Mouse (Mus musculus) lung, embryonic 15.5 days (tissue): ENCODE measurements around the gene Dhcr24. TPM values are rescaled to one million over a fixed set of nuclear protein-coding genes. Genes with fewer than 3 reads are reported as not detected.

Source experiments
- ATAC-seq: fragments of 200-750 bp; cut with Nextera tagmentation; 2 replicates; pipeline ENCODE4 v1.8.0; 2017; ENCODE audit warnings: moderate number of reproducible peaks, borderline replicate concordance; ENCODE audit not compliant: low FRiP score, low TSS enrichment; ENCODE audit errors: extremely low read depth
- H3K27ac ChIP-seq: fragments of 300-500 bp; sonication (generic); 2 replicates; pipeline ENCODE4 v1.5.1; 2015; ENCODE audit warnings: moderate library complexity, mild to moderate bottlenecking, inconsistent platforms
- H3K27me3 ChIP-seq: fragments of 300-500 bp; sonication (generic); 2 replicates; pipeline ENCODE4 v1.6.1; 2015; ENCODE audit warnings: inconsistent platforms
- H3K36me3 ChIP-seq: fragments of 300-500 bp; sonication (generic); 2 replicates; pipeline ENCODE4 v1.6.1; 2015; ENCODE audit warnings: inconsistent platforms
- H3K4me1 ChIP-seq: fragments of 300-500 bp; sonication (generic); 2 replicates; pipeline ENCODE4 v1.6.1; 2015; ENCODE audit warnings: inconsistent platforms
- H3K4me2 ChIP-seq: fragments of 300-500 bp; sonication (generic); 2 replicates; pipeline ENCODE4 v1.6.1; 2015; ENCODE audit warnings: inconsistent platforms, mild to moderate bottlenecking, moderate library complexity
- H3K4me3 ChIP-seq: fragments of 300-500 bp; sonication (generic); 2 replicates; pipeline ENCODE4 v1.5.1; 2015; ENCODE audit warnings: mild to moderate bottlenecking, inconsistent platforms
- H3K9ac ChIP-seq: fragments of 300-500 bp; sonication (generic); 2 replicates; pipeline ENCODE4 v1.6.1; 2015; ENCODE audit warnings: inconsistent platforms
- H3K9me3 ChIP-seq: fragments of 300-500 bp; sonication (generic); 2 replicates; pipeline ENCODE4 v1.6.1; 2016; ENCODE audit warnings: inconsistent platforms
- WGBS: fragments of 180-500 bp; shearing (Covaris S2); methylation state at CpG from one replicate; pipeline ENCODE4 v1.1.7; 2015; 5-methylcytosine and 5-hydroxymethylcytosine counted together
- polyA plus RNA-seq: library from polyadenylated mRNA; unstranded; fragments of >200 nt; fragmentation: Nextera tagmentation; extraction: Ambion mirVana; gene quantifications from 2 replicates; pipeline ENCODE4 v1.2.1, GENCODE M21; 2015

Dhcr24 gene
- polyA plus RNA-seq, 1 experiment from 2014 or later: 4.6 TPM

GRCm38 (mm10) chr4:106541491-106541890 lies 19.3 kb upstream of the Dhcr24 start:
- H3K36me3 ChIP-seq: no peaks in the 10 kb centered on the region
- no peak overlapping the region for H3K4me3 ChIP-seq
- no peaks in the 10 kb centered on the region for H3K27me3 ChIP-seq
- no peak overlapping the region for H3K4me2 ChIP-seq
- no peak overlapping the region for H3K9ac ChIP-seq
- H3K27ac ChIP-seq: no peak overlapping the region
- H3K9me3 ChIP-seq: no peaks in the 10 kb centered on the region
- 38% methylated on average over 3 of the region's 3 CpGs for WGBS
- ATAC-seq: no peak
- H3K4me1 ChIP-seq: no peaks in the 10 kb centered on the region

- Histone ChIP-seq H3K4me3 (no peak overlapping the region), H3K9ac (no peak overlapping the region), H3K27me3 (no peaks in the 10 kb centered on the region), H3K36me3 (no peaks in the 10 kb centered on the region), H3K27ac (no peak overlapping the region), H3K4me2 (no peak overlapping the region), H3K4me1 (no peaks in the 10 kb centered on the region), H3K9me3 (no peaks in the 10 kb centered on the region)
- WGBS: 81% methylated on average over 2 of the region's 2 CpGs
- no peak for ATAC-seq
These were observed 18.6 kb upstream of the Dhcr24 start for GRCm38 (mm10) chr4:106542211-106542610.

GRCm38 (mm10) chr4:106545817-106546373 lies 14.9 kb upstream of the Dhcr24 start:
- Histone ChIP-seq H3K9me3 (no peaks in the 10 kb centered on the region), H3K27me3 (no peaks in the 10 kb centered on the region), H3K9ac (no peak overlapping the region), H3K4me2 (no peak overlapping the region), H3K4me3 (no peak overlapping the region), H3K27ac (no peak overlapping the region), H3K4me1 (no peaks in the 10 kb centered on the region), H3K36me3 (no peaks in the 10 kb centered on the region)
- ATAC-seq: no peak
- 36% methylated on average over 8 of the region's 8 CpGs for WGBS

GRCm38 (mm10) chr4:106546896-106547295 lies 13.9 kb upstream of the Dhcr24 start:
- Histone ChIP-seq H3K27ac (no peak overlapping the region), H3K27me3 (no peaks in the 10 kb centered on the region), H3K9me3 (no peaks in the 10 kb centered on the region), H3K4me3 (no peak overlapping the region), H3K36me3 (no peaks in the 10 kb centered on the region), H3K9ac (no peak overlapping the region), H3K4me1 (no peaks in the 10 kb centered on the region), H3K4me2 (no peak overlapping the region)
- ATAC-seq: no peak
- 67% methylated on average over 1 of the region's 1 CpGs for WGBS

GRCm38 (mm10) chr4:106548113-106548512 lies 12.7 kb upstream of the Dhcr24 start:
- Histone ChIP-seq H3K4me1 (no peaks in the 10 kb centered on the region), H3K4me2 (no peak overlapping the region), H3K27me3 (no peaks in the 10 kb centered on the region), H3K36me3 (no peaks in the 10 kb centered on the region), H3K9me3 (no peaks in the 10 kb centered on the region), H3K27ac (no peak overlapping the region), H3K9ac (no peak overlapping the region), H3K4me3 (no peak overlapping the region)
- 74% methylated on average over 3 of the region's 3 CpGs for WGBS
- ATAC-seq: no peak

DNA sequence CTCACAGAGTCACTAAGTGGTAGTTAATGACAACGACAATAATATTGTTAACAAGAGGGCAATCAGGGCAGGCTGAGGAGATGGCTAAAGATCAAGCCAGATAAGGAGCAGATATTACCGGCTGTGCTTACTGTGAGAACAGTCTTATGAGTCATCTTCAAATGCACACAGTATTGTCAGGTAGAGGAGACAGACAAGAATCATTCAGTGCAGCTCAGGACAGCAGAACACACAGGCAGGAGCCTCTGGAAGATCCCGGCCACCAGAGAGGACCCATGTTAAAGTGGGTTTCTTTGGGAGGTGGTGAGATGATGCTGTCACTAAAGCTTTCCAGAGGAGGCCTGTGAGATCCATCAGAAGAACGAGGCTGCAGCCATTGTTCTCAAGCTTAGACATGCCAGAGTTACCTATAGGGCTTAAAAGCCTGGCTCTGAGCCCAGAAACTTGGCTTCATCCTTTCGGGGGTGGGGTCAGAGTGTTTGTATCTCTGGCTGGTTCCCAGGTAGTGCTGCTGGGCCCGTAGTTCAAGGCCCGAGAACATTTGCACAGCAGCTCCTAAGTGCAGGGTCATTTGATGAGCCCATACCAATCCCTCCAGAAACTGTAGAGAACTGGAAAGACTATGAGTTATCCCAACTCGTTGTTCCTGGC lies 10.2 kb upstream of the Dhcr24 start:
- no peaks in the 10 kb centered on the region for H3K27me3 ChIP-seq
- H3K4me2 ChIP-seq: no peak overlapping the region
- WGBS: 48% methylated on average over 8 of the region's 8 CpGs
- no peaks in the 10 kb centered on the region for H3K36me3 ChIP-seq
- no peaks in the 10 kb centered on the region for H3K9me3 ChIP-seq
- ATAC-seq: no peak
- H3K4me1 ChIP-seq: no peaks in the 10 kb centered on the region
- no peak overlapping the region for H3K27ac ChIP-seq
- H3K4me3 ChIP-seq: no peak overlapping the region
- no peak overlapping the region for H3K9ac ChIP-seq

- H3K9ac ChIP-seq: no peak overlapping the region
- peaks cover 13% of the 10 kb centered on the region for H3K4me1 ChIP-seq
- no peaks in the 10 kb centered on the region for H3K36me3 ChIP-seq
- H3K27ac ChIP-seq: no peak overlapping the region
- 42% methylated on average over 5 of the region's 5 CpGs for WGBS
- no peak overlapping the region for H3K4me2 ChIP-seq
- no peaks in the 10 kb centered on the region for H3K9me3 ChIP-seq
- H3K4me3 ChIP-seq: no peak overlapping the region
- H3K27me3 ChIP-seq: no peaks in the 10 kb centered on the region
- ATAC-seq: no peak
These were observed 3.6 kb upstream of the Dhcr24 start for GRCm38 (mm10) chr4:106557262-106557661.

- H3K4me2 ChIP-seq: no peak overlapping the region
- no peaks in the 10 kb centered on the region for H3K27me3 ChIP-seq
- WGBS: no CpG with 5 or more reads among the region's 1 CpGs
- no peak overlapping the region for H3K4me3 ChIP-seq
- no peaks in the 10 kb centered on the region for H3K9me3 ChIP-seq
- no peak for ATAC-seq
- no peak overlapping the region for H3K27ac ChIP-seq
- H3K9ac ChIP-seq: no peak overlapping the region
- peaks cover 20% of the 10 kb centered on the region for H3K4me1 ChIP-seq
- H3K36me3 ChIP-seq: no peaks in the 10 kb centered on the region
These were observed 2.9 kb upstream of the Dhcr24 start for GRCm38 (mm10) chr4:106557978-106558377.

- no peaks in the 10 kb centered on the region for H3K27me3 ChIP-seq
- H3K36me3 ChIP-seq: peaks cover under 1% of the 10 kb centered on the region
- ATAC-seq: no peak
- WGBS: 24% methylated on average over 13 of the region's 13 CpGs
- H3K4me2 ChIP-seq: peak overlapping the region; percentile 95
- H3K27ac ChIP-seq: 0 out of 2 replicates have a peak overlapping the region, but pooled peaks have one; percentile 62
- no peaks in the 10 kb centered on the region for H3K9me3 ChIP-seq
- H3K4me3 ChIP-seq: peak overlapping the region; percentile 83; the same call in 1 of the 2 replicates
- H3K9ac ChIP-seq: no peak overlapping the region; the same call in 1 of the 2 replicates
- peaks cover 32% of the 10 kb centered on the region for H3K4me1 ChIP-seq
These were observed 1.3 kb upstream of the Dhcr24 start for GRCm38 (mm10) chr4:106559343-106560212.

DNA sequence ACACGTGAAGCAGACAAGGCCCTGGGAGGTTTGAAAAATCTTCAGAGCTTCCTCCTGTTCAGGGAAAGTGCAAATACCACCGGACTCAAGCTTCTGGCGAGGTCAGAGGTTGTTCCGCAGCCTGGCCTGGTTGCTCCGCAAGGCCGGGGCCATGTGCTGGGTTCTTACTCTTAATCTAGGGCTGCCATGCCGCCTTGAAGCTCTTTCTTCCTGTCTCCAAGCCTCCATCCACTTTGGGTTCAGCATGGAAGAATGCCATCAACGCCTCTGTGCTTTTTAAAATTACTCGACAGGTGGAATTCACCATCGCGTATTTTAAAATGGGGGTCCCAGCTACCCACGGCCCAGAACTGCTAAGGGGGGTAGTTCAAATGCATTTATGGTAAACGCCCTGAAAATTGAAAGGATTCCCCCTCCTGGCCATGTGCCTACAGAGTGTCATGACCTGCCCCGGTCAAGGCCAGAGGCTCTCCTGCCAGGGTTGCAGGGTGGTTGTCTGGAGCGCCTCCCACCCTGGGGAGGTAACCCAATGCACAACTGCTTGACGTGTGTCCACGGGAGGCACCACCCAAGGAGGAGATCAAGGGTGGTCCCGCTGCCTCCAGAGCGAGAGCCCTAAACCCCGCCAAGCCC lies 509 bp upstream of the Dhcr24 start:
- no peaks in the 10 kb centered on the region for H3K27me3 ChIP-seq
- H3K9ac ChIP-seq: peak overlapping the region; percentile 39
- H3K27ac ChIP-seq: peak overlapping the region; percentile 62; the same call in 1 of the 2 replicates
- peak overlapping the region; percentile 95 for H3K4me2 ChIP-seq
- H3K9me3 ChIP-seq: no peaks in the 10 kb centered on the region
- WGBS: under 1% methylated on average over 20 of the region's 20 CpGs
- peaks cover 7% of the 10 kb centered on the region for H3K36me3 ChIP-seq
- peak; percentile 74; the same call in 1 of the 2 replicates for ATAC-seq
- H3K4me1 ChIP-seq: peaks cover 32% of the 10 kb centered on the region
- H3K4me3 ChIP-seq: peak overlapping the region; percentile 83

- WGBS: 4% methylated on average over 6 of the region's 6 CpGs
- H3K36me3 ChIP-seq: peaks cover 17% of the 10 kb centered on the region
- no peak for ATAC-seq
These were observed 1.2 kb downstream of the Dhcr24 start for GRCm38 (mm10) chr4:106562006-106562405.

More at GRCm38 (mm10) chr4:106562006-106562405, 1.2 kb downstream of the Dhcr24 start:
- H3K4me1 ChIP-seq: peaks cover 32% of the 10 kb centered on the region
- H3K27me3 ChIP-seq: no peaks in the 10 kb centered on the region
- peak overlapping the region; percentile 83 for H3K4me3 ChIP-seq
- peak overlapping the region; percentile 53 for H3K9ac ChIP-seq
- no peak overlapping the region for H3K27ac ChIP-seq
- H3K4me2 ChIP-seq: peak overlapping the region; percentile 95
- H3K9me3 ChIP-seq: no peaks in the 10 kb centered on the region
